Mouse (Mus musculus) NIH3T3 (cell line): Measurements from ENCODE around the gene Ptger1.
A peak's percentile ranks its signal among the peaks of the same experiment; 100 is the strongest.

ENCODE experiments used
- DNase-seq: peaks from one replicate; pipeline ENCODE4 v3.0.0-alpha.2; 2012; ENCODE audit warnings: low read depth

The Ptger1 gene

GRCm38 (mm10) chr8:83656043-83656442, 10.4 kb upstream of the Ptger1 start:
- DNase-seq, result no peak

- no peak for DNase-seq
Observed at GRCm38 (mm10) chr8:83656484-83657246, 9.8 kb upstream of the Ptger1 start.

- no peak for DNase-seq
Observed at GRCm38 (mm10) chr8:83660545-83660944, 5.9 kb upstream of the Ptger1 start.

GRCm38 (mm10) chr8:83660995-83661680, 5.3 kb upstream of the Ptger1 start:
- no peak for DNase-seq

- DNase-seq, result peak; percentile 91
Observed at GRCm38 (mm10) chr8:83662421-83662826, 4.1 kb upstream of the Ptger1 start.

- no peak for DNase-seq
Observed at GRCm38 (mm10) chr8:83664096-83664495, 2.4 kb upstream of the Ptger1 start.

GRCm38 (mm10) chr8:83664931-83665625, 1.4 kb upstream of the Ptger1 start:
- DNase-seq, result peak; percentile 51

GRCm38 (mm10) chr8:83666866-83667234, 372 bp downstream of the Ptger1 start:
- no peak for DNase-seq

GRCm38 (mm10) chr8:83667526-83667925, 1.0 kb downstream of the Ptger1 start:
- DNase-seq, result no peak

GRCm38 (mm10) chr8:83668010-83668916, 1.8 kb downstream of the Ptger1 start:
- peak; percentile 21 for DNase-seq

- DNase-seq, result no peak
Observed at GRCm38 (mm10) chr8:83669013-83669412, 2.5 kb downstream of the Ptger1 start.

- peak; percentile 17 for DNase-seq
Observed at GRCm38 (mm10) chr8:83672936-83673335, 6.5 kb downstream of the Ptger1 start.

- DNase-seq, result no peak
Observed at GRCm38 (mm10) chr8:83674497-83674896, 8.0 kb downstream of the Ptger1 start.

GRCm38 (mm10) chr8:83679866-83680265, 13.4 kb downstream of the Ptger1 start:
- DNase-seq, result no peak

- DNase-seq, result no peak
Observed at GRCm38 (mm10) chr8:83680603-83681002, 14.1 kb downstream of the Ptger1 start.

GRCm38 (mm10) chr8:83681099-83681498, 14.6 kb downstream of the Ptger1 start:
- DNase-seq, result no peak

GRCm38 (mm10) chr8:83684517-83684916, 18.0 kb downstream of the Ptger1 start:
- DNase-seq, result no peak

GRCm38 (mm10) chr8:83689264-83689663, 22.8 kb downstream of the Ptger1 start:
- no peak for DNase-seq

GRCm38 (mm10) chr8:83693609-83694236, 27.2 kb downstream of the Ptger1 start:
- DNase-seq, result no peak

GRCm38 (mm10) chr8:83694369-83695160, 28.1 kb downstream of the Ptger1 start:
- no peak for DNase-seq
